Mouse (Mus musculus): Measurements from ENCODE around the gene Camk2d.

Gene Camk2d

GRCm38 (mm10) chr3:126612748-126613509 is 16.8 kb downstream of the Camk2d start:
- no peak for DNase-seq (ENCODE audit: low spot score)

GRCm38 (mm10) chr3:126613510-126614128 is 17.5 kb downstream of the Camk2d start:
- no peak for DNase-seq (ENCODE audit: low spot score)

- DNase-seq (ENCODE audit: low spot score): no peak
Observed at GRCm38 (mm10) chr3:126615306-126615705, 19.2 kb downstream of the Camk2d start.

- DNase-seq (ENCODE audit: low spot score): no peak
Observed at GRCm38 (mm10) chr3:126620152-126620551, 24.1 kb downstream of the Camk2d start.

GRCm38 (mm10) chr3:126622509-126622908 is 26.4 kb downstream of the Camk2d start:
- DNase-seq (ENCODE audit: low spot score): no peak

GRCm38 (mm10) chr3:126624994-126625763 is 29.1 kb downstream of the Camk2d start:
- DNase-seq (ENCODE audit: low spot score): no peak

GRCm38 (mm10) chr3:126625764-126626040 is 29.6 kb downstream of the Camk2d start:
- no peak for DNase-seq (ENCODE audit: low spot score)

- DNase-seq (ENCODE audit: low spot score): no peak
Observed at GRCm38 (mm10) chr3:126627968-126628367, 31.9 kb downstream of the Camk2d start.

- DNase-seq (ENCODE audit: low spot score): no peak
Observed at GRCm38 (mm10) chr3:126628380-126628779, 32.3 kb downstream of the Camk2d start.

GRCm38 (mm10) chr3:126629040-126629439 is 32.9 kb downstream of the Camk2d start:
- DNase-seq (ENCODE audit: low spot score): no peak

- DNase-seq (ENCODE audit: low spot score): no peak
Observed at GRCm38 (mm10) chr3:126630111-126630869, 34.2 kb downstream of the Camk2d start.

- no peak for DNase-seq (ENCODE audit: low spot score)
Observed at GRCm38 (mm10) chr3:126631583-126631982, 35.5 kb downstream of the Camk2d start.

GRCm38 (mm10) chr3:126632580-126632979 is 36.5 kb downstream of the Camk2d start:
- no peak for DNase-seq (ENCODE audit: low spot score)

- no peak for DNase-seq (ENCODE audit: low spot score)
Observed at GRCm38 (mm10) chr3:126634171-126634570, 38.1 kb downstream of the Camk2d start.

GRCm38 (mm10) chr3:126638259-126638658 is 42.2 kb downstream of the Camk2d start:
- no peak for DNase-seq (ENCODE audit: low spot score)

GRCm38 (mm10) chr3:126639098-126639513 is 43.0 kb downstream of the Camk2d start:
- DNase-seq (ENCODE audit: low spot score): no peak

- no peak for DNase-seq (ENCODE audit: low spot score)
Observed at GRCm38 (mm10) chr3:126640443-126641251, 44.5 kb downstream of the Camk2d start.

GRCm38 (mm10) chr3:126641451-126641850 is 45.3 kb downstream of the Camk2d start:
- no peak for DNase-seq (ENCODE audit: low spot score)

- no peak for DNase-seq (ENCODE audit: low spot score)
Observed at GRCm38 (mm10) chr3:126643071-126644010, 47.2 kb downstream of the Camk2d start.

GRCm38 (mm10) chr3:126650332-126650731 is 54.2 kb downstream of the Camk2d start:
- no peak for DNase-seq (ENCODE audit: low spot score)

All from urinary bladder, postnatal 14 days (tissue).